Mouse (Mus musculus) forelimb bud, embryonic 11.5 days (tissue): ENCODE measurements around the gene Olfr666.
"Not testable (repeated sequence)": the region's sequence is repeated elsewhere in the genome, so short reads cannot be mapped to it uniquely, and the experiment has no call there.

Experiments used
- DNase-seq: peaks from one replicate; pipeline ENCODE4 v3.0.0-alpha.2; 2012; ENCODE audit warnings: low read depth, low spot score

Olfr666 gene

GRCm38 (mm10) chr7:104895852-104896251 lies at the start of gene Olfr666:
Gene Olfr666, minus strand, starts transcription at chr7:104895952.
- no peak for DNase-seq

- DNase-seq, result no peak
Observed at GRCm38 (mm10) chr7:104933940-104934339, 38.2 kb upstream of the Olfr666 start, which contains the start of gene Olfr669. Gene Olfr669, plus strand, starts transcription at chr7:104934240.

- DNase-seq, result no peak
Observed at GRCm38 (mm10) chr7:104927957-104928356, 32.2 kb upstream of the Olfr666 start, which contains the start of gene Olfr668. Gene Olfr668, minus strand, starts transcription at chr7:104928057.

DNA sequence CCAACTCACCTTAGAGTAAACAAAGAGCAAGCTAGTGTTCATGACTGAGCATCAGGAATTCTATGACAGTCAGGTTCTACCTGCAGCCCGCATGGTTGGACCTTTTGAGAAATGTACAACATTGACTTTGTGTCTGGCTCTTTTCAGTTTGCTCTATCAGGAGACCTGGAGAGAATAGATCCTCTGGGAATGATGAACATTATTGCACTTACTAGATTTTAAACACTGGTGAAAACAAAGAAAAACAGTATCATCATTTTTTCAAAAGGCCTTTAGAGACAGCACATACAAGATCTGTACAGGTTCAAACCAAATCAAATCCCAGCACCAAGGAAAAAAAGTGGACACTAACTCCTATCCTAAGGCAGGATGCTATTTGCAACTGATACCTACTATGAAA lies 25.6 kb upstream of the Olfr666 start, which contains the start of gene Olfr667:
Olfr667 (minus strand) TSS at position 101 of the 400 bp plus-strand sequence.
- no peak for DNase-seq

- DNase-seq, result no peak
Observed at GRCm38 (mm10) chr7:104877731-104878130, 18.0 kb downstream of the Olfr666 start, which contains the start of gene Olfr665. Gene Olfr665, plus strand, starts transcription at chr7:104878031.

DNA sequence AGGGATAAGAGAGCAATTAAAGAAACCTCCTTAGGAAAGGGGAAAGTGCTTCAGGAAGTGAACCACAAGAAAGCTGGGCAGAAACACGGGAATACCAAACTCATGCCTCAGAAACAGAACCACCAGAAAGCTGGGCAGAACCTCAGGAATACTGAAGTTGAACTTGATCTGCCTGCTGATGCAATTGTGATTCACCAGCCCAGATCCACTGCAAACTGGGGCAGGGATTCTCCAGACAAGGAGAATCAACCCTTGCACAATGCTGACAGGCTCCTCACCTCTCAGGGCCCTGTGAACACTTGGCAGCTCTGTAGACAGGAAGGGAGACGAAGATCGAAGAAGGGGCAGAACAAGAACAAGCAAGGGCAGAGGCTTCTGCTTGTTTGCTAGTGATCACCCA lies 34.4 kb downstream of the Olfr666 start:
- no peak for DNase-seq

GRCm38 (mm10) chr7:104857683-104858082 lies 38.1 kb downstream of the Olfr666 start:
- DNase-seq, result no peak

DNA sequence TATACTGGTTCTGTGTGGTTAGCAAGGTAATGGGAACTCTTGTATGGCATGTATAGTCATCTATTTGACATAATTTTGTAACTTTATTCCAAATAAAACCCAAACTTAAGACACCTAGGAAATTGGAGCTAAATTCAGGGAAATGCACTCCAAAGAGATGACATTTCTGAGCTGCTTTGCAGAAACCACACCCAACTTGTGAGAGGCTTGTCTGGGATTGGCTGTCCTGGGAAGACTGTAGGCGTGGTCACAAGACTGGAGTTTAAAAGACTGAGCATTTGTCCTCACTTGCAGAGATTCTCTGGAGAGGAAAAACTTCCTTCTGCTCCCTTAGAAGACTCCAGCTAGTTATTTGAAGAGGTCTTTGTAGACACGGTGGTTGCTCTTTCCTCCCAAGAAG lies 39.0 kb downstream of the Olfr666 start, which contains the start of gene Usp17la:
Usp17la (plus strand) TSS at position 301 of the 400 bp plus-strand sequence.
- not testable (repeated sequence) for DNase-seq

DNA sequence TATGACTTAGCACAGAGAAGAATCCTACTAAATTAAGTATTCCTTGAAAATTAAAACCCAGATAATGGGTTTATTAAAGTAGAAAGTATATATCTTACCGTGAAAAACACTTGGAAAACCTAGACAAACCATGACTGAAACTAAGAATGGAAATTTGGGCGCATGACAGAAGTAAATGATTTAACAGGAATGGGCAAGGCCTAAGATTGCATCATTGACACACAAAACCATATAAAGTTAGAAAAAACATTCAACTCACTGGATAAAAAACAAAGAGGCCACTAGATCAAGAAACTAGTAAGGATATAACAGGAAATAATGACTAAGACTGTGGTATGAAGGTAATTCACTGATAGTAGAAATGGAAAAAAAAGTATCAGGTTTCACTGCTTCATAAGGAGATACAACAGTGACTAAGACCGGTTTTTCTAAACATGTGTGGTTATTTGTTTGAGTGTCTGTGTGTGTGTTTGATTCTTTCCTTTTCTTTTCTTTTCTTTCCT lies 40.5 kb downstream of the Olfr666 start:
- DNase-seq, result no peak

GRCm38 (mm10) chr7:104851546-104851945 lies 44.2 kb downstream of the Olfr666 start:
- not testable (repeated sequence) for DNase-seq

DNA sequence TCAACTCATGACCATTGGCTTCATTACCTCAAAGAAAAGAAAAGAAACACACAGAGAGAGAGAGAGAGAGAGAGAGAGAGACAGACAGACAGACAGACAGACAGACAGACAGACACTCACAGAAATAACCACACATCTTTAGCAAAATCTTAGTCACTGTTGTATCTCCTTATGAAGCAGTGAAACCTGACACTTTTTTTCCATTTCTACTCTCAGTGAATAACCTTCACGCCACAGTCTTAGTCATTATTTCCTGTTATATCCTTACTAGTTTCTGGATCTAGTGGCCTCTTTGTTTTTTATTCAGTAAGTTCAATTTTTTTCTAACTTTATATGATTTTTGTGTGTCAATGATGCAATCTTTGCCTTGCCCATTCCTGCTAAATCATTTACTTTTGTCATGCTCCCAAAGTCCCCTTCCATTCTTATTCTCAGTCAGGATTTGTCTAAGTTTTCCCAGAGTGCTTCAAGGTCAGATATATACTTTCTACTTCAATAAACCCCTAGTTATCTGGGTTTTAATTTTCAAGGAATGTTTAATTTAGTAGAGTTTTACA lies 51.9 kb downstream of the Olfr666 start:
- DNase-seq, result no peak

DNA sequence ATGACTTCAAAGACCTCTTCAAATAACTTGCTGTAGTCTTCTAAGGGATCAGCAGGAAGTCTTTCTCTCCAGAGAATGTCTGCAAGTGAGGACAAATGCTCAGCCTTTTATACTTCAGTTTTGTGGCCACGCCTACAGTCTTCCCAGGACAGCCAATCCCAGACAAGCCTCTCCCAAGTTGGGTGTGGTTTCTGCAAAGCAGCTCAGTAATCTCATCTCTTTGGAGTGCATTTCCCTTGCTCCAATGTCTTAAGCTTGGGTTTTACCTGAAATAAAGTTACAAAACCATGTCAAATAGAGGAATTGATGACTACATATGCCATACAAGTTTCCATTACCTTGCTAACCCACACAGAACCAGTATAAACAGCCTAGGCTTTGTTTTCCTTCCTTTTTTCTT lies 53.2 kb downstream of the Olfr666 start, which contains the start of gene Usp17lb:
Usp17lb (minus strand) TSS at position 101 of the 400 bp plus-strand sequence.
- no peak for DNase-seq
